Mouse (Mus musculus) layer of hippocampus, adult 9-11 months (tissue): Measurements from ENCODE around the gene Zfp473.
"Not testable (repeated sequence)": the region's sequence is repeated elsewhere in the genome, so short reads cannot be mapped to it uniquely, and the experiment has no call there.

Source experiments
- DNase-seq: peaks from one replicate; pipeline ENCODE4 v3.0.0; 2022

The Zfp473 gene

DNA sequence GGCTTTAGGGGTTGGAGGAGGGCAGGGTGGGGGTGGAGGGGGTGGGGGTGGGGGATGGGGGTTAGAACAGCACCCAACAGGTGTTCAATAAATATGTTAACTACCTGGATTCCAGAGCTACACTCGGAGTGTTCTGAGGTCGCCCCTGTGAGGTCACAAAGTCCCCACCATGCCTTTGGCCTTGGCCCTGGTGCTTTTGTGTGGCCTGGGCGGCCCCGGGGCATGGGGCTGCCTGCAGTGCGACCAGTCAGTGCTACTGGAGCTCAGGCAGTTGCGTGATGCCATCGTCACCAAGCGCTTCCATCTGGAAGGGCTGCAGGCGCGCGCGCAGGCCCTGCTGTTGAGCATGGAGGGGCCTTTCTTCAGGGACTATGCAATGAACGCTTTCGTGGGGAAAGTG is 42.3 kb downstream of the Zfp473 start, which contains the start of gene Izumo2:
Gene Izumo2 (plus strand): TSS at position 169 of the 400 bp plus-strand sequence.
- DNase-seq: no peak

GRCm38 (mm10) chr7:44708093-44708492 is 42.8 kb downstream of the Zfp473 start:
- DNase-seq: not testable (repeated sequence)

DNA sequence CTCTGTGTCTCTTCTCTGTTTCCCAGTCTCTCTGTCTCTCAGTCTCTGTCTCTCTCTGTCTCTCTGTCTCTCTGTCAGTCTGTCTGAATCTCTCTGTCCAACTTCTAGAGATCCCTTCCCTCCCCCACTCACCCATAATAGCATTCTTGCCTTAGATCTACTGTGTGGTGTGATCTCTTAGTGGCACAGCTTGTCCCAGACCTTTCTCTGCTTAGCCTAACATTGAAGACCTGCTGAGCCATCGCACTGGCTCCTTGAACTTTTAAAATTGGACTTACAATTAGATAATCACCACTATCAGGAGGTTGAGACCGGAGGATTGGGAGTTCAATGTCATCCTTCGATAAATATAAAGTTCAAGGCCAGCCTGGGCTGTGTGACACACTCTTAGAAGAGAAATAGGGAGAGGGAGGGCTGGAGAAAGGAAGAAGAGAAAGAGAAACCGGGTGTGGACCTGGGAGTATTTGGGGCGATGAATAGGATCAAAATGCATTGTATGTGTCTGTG is 43.6 kb downstream of the Zfp473 start:
- no peak for DNase-seq

- no peak for DNase-seq
Observed at GRCm38 (mm10) chr7:44706322-44706721, 44.5 kb downstream of the Zfp473 start.

- no peak for DNase-seq
Observed at GRCm38 (mm10) chr7:44705086-44705485, 45.8 kb downstream of the Zfp473 start.

DNA sequence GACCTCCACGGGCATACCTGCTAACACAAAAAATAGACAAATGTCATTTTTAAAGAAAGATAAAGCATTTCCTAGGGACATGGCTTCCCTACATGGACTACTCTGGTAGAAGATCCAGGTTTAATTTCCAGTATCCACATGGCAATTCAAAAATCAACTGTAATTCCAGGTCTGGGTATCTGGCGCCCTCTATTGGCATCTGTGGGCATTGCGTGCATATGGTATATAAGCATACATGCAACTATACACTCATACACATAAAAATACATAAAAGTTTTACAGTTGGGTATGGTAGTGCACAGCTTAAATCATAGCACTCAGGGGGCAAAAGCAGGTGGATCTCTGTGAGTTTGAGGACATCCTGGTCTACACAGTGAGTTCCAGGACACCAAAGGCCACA is 46.5 kb downstream of the Zfp473 start:
- no peak for DNase-seq

GRCm38 (mm10) chr7:44702985-44703384 is 47.9 kb downstream of the Zfp473 start:
- DNase-seq: no peak

GRCm38 (mm10) chr7:44701921-44702320 is 48.9 kb downstream of the Zfp473 start:
- DNase-seq: peak; percentile 38

DNA sequence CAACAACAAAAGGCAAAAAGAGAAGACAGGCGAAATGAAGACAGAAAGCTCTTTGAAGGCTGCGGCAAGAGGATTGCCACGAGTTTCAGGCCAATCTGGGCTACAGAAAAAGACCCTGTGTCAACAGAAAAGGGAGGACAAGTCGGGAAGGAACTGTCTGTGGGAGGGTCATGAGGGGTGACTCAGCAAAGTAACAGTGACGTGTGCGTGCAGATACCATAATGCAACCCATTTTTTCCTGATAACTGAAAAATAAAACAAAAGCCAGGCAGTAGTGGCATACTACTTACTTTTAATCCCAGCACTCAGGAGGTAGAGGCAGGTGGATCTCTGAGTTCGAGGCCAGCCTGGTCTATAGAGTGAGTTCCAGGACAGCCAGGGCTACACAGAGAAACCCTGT is 52.9 kb downstream of the Zfp473 start:
- no peak for DNase-seq

DNA sequence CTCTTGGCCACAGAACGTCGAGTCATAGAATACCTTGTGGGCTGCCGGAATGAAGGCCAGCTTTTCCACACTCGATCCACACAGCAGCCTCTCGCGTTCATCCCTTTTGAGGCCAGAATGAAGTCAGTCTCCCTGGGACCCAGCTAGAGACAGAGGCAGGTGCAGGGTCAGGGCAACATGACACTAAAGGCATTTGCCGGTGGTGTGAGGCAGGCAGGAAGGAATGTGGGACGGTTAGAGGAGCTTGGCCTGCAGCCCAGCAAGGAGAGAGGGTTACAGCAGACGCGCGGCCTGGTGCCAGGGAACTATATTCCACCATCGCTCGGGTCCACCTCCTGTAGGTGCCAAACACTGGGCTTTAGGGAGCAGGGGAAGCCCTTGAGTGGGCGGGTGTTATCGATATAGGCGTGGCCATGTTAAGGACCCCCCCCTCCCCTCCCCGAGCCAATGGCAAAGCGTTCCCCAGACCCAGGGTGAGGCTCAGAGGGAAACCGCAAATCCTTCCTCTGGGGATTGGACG is 53.6 kb downstream of the Zfp473 start:
- DNase-seq: no peak

DNA sequence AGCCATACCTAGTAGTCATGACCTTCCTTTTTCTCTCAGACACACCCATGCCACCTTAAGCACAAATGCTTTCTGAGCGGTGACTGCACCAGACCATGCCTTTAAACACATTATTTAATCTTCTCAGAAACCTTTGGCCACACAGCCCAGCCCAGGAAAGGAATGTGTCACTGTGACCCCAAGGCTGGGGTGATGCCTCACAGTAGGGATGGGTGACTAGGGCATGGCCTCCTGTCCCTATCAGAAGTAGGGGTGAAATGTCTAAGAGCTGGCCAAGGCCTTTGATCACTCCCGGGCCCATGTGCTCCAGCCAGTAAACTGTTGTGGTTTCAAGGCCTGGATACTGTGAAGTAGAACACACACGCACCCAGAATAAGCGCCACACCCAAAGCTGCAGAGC is 55.6 kb downstream of the Zfp473 start:
- DNase-seq: no peak

DNA sequence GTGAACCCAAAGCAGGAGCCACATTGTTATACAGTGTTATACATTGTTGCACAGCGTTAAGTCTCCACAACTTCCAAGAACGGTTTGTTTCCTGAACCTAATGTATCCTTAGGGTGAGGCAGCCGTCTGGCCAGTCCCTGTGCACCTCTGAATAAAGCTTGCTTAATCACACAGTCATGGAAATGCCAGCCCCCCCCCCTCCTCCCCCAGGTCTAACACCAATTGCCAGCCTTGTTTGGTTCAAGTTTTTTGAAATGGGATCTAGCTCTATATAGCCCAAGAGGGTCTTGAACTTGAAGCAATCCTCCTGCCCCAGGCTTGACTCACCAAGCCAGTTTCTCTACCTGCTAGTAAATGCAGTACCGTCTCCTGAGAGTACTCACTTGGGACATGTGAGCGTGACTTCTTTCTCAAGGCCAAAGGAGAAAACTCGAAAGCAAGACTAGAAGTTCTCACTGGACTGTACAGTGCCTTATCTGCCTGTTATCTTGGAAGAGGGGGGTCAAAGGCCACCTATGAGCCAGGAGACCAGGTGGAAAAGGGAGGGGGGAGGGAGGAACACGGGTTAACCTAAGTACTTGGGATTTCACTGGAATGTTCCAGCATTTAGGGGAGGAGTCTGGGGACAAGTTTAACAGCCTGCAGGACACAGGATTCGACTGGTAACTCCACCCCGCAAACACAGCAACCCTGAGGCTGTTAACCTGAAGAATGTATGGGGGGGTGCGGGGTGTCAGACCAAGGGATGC is 57.2 kb downstream of the Zfp473 start:
- DNase-seq: no peak

- no peak for DNase-seq
Observed at GRCm38 (mm10) chr7:44689331-44689730, 61.5 kb downstream of the Zfp473 start.

- no peak for DNase-seq
Observed at GRCm38 (mm10) chr7:44688890-44689289, 62.0 kb downstream of the Zfp473 start.

DNA sequence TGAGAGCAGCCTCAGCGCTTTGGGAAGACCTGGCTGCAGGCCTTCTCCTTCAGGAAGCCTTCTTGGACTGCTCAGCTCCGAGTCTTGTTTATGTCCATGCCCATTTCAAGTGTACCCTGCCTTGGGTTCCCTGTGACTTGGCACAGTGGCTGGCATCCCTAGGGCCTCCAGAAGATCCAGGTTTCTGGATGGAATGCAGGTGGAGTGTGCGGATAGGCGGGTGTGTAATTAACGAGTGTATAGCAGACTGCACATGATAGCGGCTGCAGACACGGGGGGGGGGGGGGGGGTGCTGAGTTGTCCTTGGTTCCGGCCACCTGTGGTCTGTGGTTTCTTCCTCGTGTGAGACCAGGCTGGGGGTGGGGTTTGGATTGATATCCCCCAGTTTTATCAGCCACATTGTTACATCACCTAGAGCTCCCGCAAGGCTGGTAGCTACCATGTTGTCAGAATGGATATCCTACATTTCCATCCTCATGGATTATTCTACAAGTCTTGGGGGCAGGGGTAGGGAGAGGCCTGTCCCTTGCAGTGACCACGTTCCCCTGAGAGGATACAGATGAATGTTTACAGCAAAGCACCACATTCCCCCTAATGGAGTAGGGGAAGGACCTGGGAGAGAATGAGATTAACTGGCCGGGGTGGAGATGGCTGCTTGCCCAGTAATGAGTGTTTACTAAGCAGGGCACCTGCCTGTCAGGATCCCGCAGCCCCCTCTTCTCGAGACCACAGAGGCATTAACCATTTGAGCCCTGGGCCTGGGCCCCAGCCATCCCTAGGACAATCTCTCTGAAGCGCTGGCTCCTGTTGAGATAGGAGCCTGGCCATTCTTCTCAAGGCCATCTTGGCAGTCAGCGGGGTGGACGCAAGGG is 65.1 kb downstream of the Zfp473 start:
- no peak for DNase-seq

DNA sequence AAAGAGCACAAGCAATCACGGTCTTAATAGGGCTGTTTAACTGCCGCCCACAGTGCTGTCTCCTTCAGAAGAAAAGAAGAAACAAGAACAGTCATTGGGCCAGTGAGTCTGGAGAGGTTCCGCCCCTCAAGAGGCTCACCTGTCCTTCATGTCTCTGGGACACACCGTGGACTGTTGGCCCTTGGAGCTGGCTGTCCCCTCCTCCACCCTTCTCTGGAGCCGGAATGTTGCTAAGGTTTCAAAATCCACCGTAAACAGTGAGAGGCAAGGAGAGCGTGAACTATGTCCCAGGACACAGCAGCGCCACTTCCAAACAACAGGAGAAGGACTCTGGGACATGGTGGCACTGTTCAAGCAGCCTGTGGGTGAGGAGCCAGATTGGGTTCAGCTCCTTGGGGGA is 67.2 kb downstream of the Zfp473 start:
- DNase-seq: no peak
